In the genomic region with DNA sequence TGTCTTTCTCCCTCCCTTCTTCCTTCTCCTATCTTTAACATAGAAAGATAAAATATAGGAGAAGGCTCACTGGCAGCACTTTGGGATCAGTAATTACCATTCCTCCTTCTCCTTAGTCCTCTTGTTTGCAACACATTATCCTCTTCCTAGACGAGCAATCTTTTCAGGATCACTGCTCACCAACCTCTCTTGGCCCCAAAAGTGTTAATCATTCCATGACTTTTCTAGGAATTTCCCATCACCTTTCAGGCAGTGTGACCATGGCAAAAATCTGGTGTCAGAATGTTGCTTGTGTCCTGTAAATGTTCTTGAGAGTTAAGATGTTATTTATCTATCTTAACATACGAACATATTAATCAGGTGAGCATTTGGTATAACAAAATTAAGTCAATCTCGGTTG, we compare ENCODE assay signal across 27 mouse cellular contexts.
DNase-seq lines count a peak whose midpoint lies in the region; ATAC-seq and TF ChIP-seq lines count a peak whose summit lies in the region.
"Had no signal": no experiment of that assay in that cellular context is flagged by ENCODE, and none has a peak within 500 bp of the region (broad histone marks: within the 10 kb centered on the region; RNA-seq: fewer than 3 reads in every experiment).

No protein-coding gene starts in this region.

- no peak overlapping the region for H3K4me2 ChIP-seq in kidney, embryonic 14.5 days (replicated peaks; ENCODE audit: low read depth, low read length)
- no peak overlapping the region for H3K4me2 ChIP-seq in kidney, embryonic 16.5 days (replicated peaks; ENCODE audit: low read depth, low read length)
- H3K4me2 ChIP-seq: embryonic facial prominence, embryonic 13.5 days; forebrain, embryonic 12.5 days; forebrain, embryonic 15.5 days; heart, embryonic 13.5 days; hindbrain, embryonic 14.5 days had no signal

- 31% methylated on average over 3 of the region's 3 CpGs for WGBS in kidney, adult 2 months
- 50% methylated on average over 3 of the region's 3 CpGs for WGBS in kidney, embryonic 14.5 days
- WGBS in kidney, embryonic 16.5 days: 43% methylated on average over 3 of the region's 3 CpGs

- peak; percentile 86 for DNase-seq in kidney, adult 2 months
- peak; percentile 31 for DNase-seq in kidney, postnatal 14 days
- DNase-seq in right cerebral cortex, postnatal 36 days (ENCODE audit: low spot score in 2 of 2): no peak
- no peak for DNase-seq in cerebellum, postnatal 10 days
- DNase-seq: adrenal gland, adult 2 months; adrenal gland, postnatal 14 days; cerebellum, adult 11 months; cerebellum, adult 2 months; cerebellum, adult 9-11 months; cerebellum, postnatal 36 days; embryo, embryonic 11 days; gastrocnemius, postnatal 10 days; gastrocnemius, postnatal 36 days; heart, adult 2 months; heart, postnatal 14 days; heart, postnatal 4 days had no signal

- TF ChIP-seq POLR2A in kidney, adult 2 months (IDR thresholded peaks at IDR 0.05; ENCODE audit: low read depth, low read length): no peak

- H3K27me3 ChIP-seq in kidney, adult 2 months (replicated peaks; ENCODE audit: control insufficient read depth, insufficient read depth, low read length): no peaks in the 10 kb centered on the region
- no peaks in the 10 kb centered on the region for H3K27me3 ChIP-seq in kidney, embryonic 14.5 days (ENCODE audit: control insufficient read depth, insufficient read depth, low read length)
- H3K27me3 ChIP-seq in kidney, embryonic 16.5 days (ENCODE audit: insufficient read depth, low read length): no peaks in the 10 kb centered on the region
- H3K27me3 ChIP-seq: embryonic facial prominence, embryonic 13.5 days; forebrain, embryonic 12.5 days; forebrain, embryonic 15.5 days; heart, embryonic 13.5 days had no signal

- no peak overlapping the region for H3K27ac ChIP-seq in kidney, adult 2 months (ENCODE audit: insufficient read depth, low read depth, low read length)
- H3K27ac ChIP-seq in kidney, embryonic 14.5 days (ENCODE audit: low read depth, low read length): no peak overlapping the region
- no peak overlapping the region for H3K27ac ChIP-seq in kidney, embryonic 16.5 days (ENCODE audit: low read length)
- H3K27ac ChIP-seq: embryonic facial prominence, embryonic 10.5 days; embryonic facial prominence, embryonic 13.5 days; forebrain, embryonic 12.5 days; forebrain, embryonic 15.5 days; heart, adult 2 months; heart, embryonic 10.5 days; heart, embryonic 13.5 days; hindbrain, embryonic 14.5 days had no signal

- TF ChIP-seq CTCF in kidney, adult 2 months (conservative IDR thresholded peaks at IDR 0.05; ENCODE audit: insufficient read depth, insufficient read length, low read depth, low read length): no peak

- H3K4me3 ChIP-seq in kidney, adult 2 months (ENCODE audit: insufficient read depth, low read depth, low read length): no peak overlapping the region
- H3K4me3 ChIP-seq in kidney, embryonic 14.5 days (ENCODE audit: low read length): no peak overlapping the region
- H3K4me3 ChIP-seq in kidney, embryonic 16.5 days (ENCODE audit: low read length): no peak overlapping the region
- H3K4me3 ChIP-seq: embryonic facial prominence, embryonic 10.5 days; embryonic facial prominence, embryonic 13.5 days; erythroblast, embryonic 14.5 days; forebrain, embryonic 12.5 days; forebrain, embryonic 15.5 days; heart, adult 2 months; heart, embryonic 10.5 days; heart, embryonic 13.5 days had no signal

- H3K4me1 ChIP-seq in kidney, adult 2 months (ENCODE audit: control insufficient read depth, insufficient read depth, low read length): 0 out of 2 replicates have a peak, but pooled peaks cover 2% of the 10 kb centered on the region
- H3K4me1 ChIP-seq in kidney, embryonic 14.5 days (ENCODE audit: control insufficient read depth, insufficient read depth, low read length): no peaks in the 10 kb centered on the region
- H3K4me1 ChIP-seq in kidney, embryonic 16.5 days (ENCODE audit: insufficient read depth, low read length): 0 out of 2 replicates have a peak, but pooled peaks cover 3% of the 10 kb centered on the region
- H3K4me1 ChIP-seq: embryonic facial prominence, embryonic 10.5 days; embryonic facial prominence, embryonic 13.5 days; forebrain, embryonic 12.5 days; forebrain, embryonic 15.5 days; heart, embryonic 10.5 days had no signal

- no peaks in the 10 kb centered on the region for H3K36me3 ChIP-seq in kidney, adult 2 months (ENCODE audit: control insufficient read depth, insufficient read depth, low read length)
- H3K36me3 ChIP-seq in kidney, embryonic 14.5 days (ENCODE audit: control insufficient read depth, insufficient read depth, low read length): no peaks in the 10 kb centered on the region
- no peaks in the 10 kb centered on the region for H3K36me3 ChIP-seq in kidney, embryonic 16.5 days (ENCODE audit: insufficient read depth, low read length)
- H3K36me3 ChIP-seq: embryonic facial prominence, embryonic 10.5 days; embryonic facial prominence, embryonic 13.5 days; forebrain, embryonic 12.5 days; forebrain, embryonic 15.5 days; heart, embryonic 10.5 days; heart, embryonic 13.5 days had no signal

- ATAC-seq in kidney, embryonic 14.5 days (ENCODE audit: low FRiP score, low TSS enrichment): no peak
- ATAC-seq in kidney, embryonic 16.5 days (ENCODE audit: low FRiP score, low TSS enrichment): peak; percentile 49; the same call in 1 of the 2 replicates
- ATAC-seq: CD4-positive, CD25-positive, alpha-beta regulatory T cell, adult 4 months; forebrain, embryonic 15.5 days had no signal

- no peak overlapping the region for H3K9ac ChIP-seq in kidney, embryonic 14.5 days (ENCODE audit: low read depth, low read length)
- no peak overlapping the region for H3K9ac ChIP-seq in kidney, embryonic 16.5 days (replicated peaks; ENCODE audit: low read length)
- H3K9ac ChIP-seq: embryonic facial prominence, embryonic 13.5 days; forebrain, embryonic 12.5 days; forebrain, embryonic 15.5 days; heart, embryonic 13.5 days; hindbrain, embryonic 14.5 days had no signal

- no peaks in the 10 kb centered on the region for H3K9me3 ChIP-seq in kidney, embryonic 14.5 days (ENCODE audit: control insufficient read depth, low read length)
- no peaks in the 10 kb centered on the region for H3K9me3 ChIP-seq in kidney, embryonic 16.5 days (ENCODE audit: low read length)
- H3K9me3 ChIP-seq: embryonic facial prominence, embryonic 10.5 days; embryonic facial prominence, embryonic 13.5 days; forebrain, embryonic 12.5 days; forebrain, embryonic 15.5 days; heart, embryonic 10.5 days; heart, embryonic 13.5 days had no signal

Comparison
In these comparisons a context has a peak if more than half of its experiments do, and no peak if none do; other contexts are left out.
1. DNase-seq: peak in kidney, adult 2 months (single experiment) and kidney, postnatal 14 days (single experiment); none in right cerebral cortex, postnatal 36 days (0 of 2) and cerebellum, postnatal 10 days (0 of 2).